Comparison of ENCODE assay signal across 29 mouse cellular contexts in genomic region chr17:47735553-47736100, GRCm38 (mm10). TPM values are rescaled to one million over a fixed set of nuclear protein-coding genes. Genes with fewer than 3 reads are reported as not detected.
DNase-seq lines count a peak whose midpoint lies in the region; TF ChIP-seq lines count a peak whose summit lies in the region.
"Had no signal": no experiment of that assay in that cellular context is flagged by ENCODE, and none has a peak within 500 bp of the region (broad histone marks: within the 10 kb centered on the region; RNA-seq: fewer than 3 reads in every experiment).

No protein-coding gene starts in this region.

- H3K4me1 ChIP-seq in ES-Bruce4 (ENCODE audit: control insufficient read depth, insufficient read depth, low read length): peaks cover 7% of the 10 kb centered on the region

- no peaks in the 10 kb centered on the region for H3K9me3 ChIP-seq in ES-Bruce4 (replicated peaks; ENCODE audit: control insufficient read depth, insufficient read depth, low read length, poor library complexity, severe bottlenecking)
- H3K9me3 ChIP-seq: forebrain, embryonic 10.5 days; forebrain, embryonic 13.5 days; heart, embryonic 10.5 days; heart, embryonic 13.5 days had no signal

- TF ChIP-seq CTCF in ES-Bruce4 (IDR thresholded peaks at IDR 0.05; ENCODE audit: low read depth, low read length): no peak

- TF ChIP-seq EP300 in ES-Bruce4 (IDR thresholded peaks at IDR 0.05; ENCODE audit: insufficient read depth, low read depth, low read length): no peak

- peak overlapping the region; percentile 69 for H3K27ac ChIP-seq in ES-Bruce4 (ENCODE audit: insufficient read depth, low read length)
- H3K27ac ChIP-seq: forebrain, embryonic 10.5 days; forebrain, embryonic 13.5 days; heart, adult 2 months; heart, embryonic 10.5 days; heart, embryonic 13.5 days; hindbrain, embryonic 14.5 days; hindbrain, postnatal 0 days had no signal

- peak; percentile 61 for DNase-seq in cerebellum, adult 9-10 months
- no peak for DNase-seq in cerebellum, adult 11 months
- DNase-seq in R1 (ENCODE audit: low read depth, low spot score): peak; percentile 68
- DNase-seq in B cell, adult 2 months: no peak
- no peak for DNase-seq in layer of hippocampus, adult 11-12 months (ENCODE audit: low spot score)
- DNase-seq: adrenal gland, adult 2 months; adrenal gland, postnatal 14 days; cerebellum, adult 2 months; cerebellum, postnatal 14 days; gastrocnemius, postnatal 10 days; gastrocnemius, postnatal 36 days; heart, adult 2 months; heart, postnatal 14 days; heart, postnatal 4 days; kidney, adult 18-20 months had no signal

- no peak for TF ChIP-seq POLR2A in ES-Bruce4 (IDR thresholded peaks at IDR 0.05; ENCODE audit: insufficient read depth, low read length)

- no peaks in the 10 kb centered on the region for H3K36me3 ChIP-seq in ES-Bruce4 (ENCODE audit: control insufficient read depth, insufficient read depth, low read length, poor library complexity, severe bottlenecking)
- H3K36me3 ChIP-seq: forebrain, embryonic 10.5 days; heart, embryonic 10.5 days; heart, embryonic 13.5 days had no signal

- no peaks in the 10 kb centered on the region for H3K27me3 ChIP-seq in ES-Bruce4 (ENCODE audit: control insufficient read depth, insufficient read depth, low read length, poor library complexity, severe bottlenecking)
- H3K27me3 ChIP-seq: heart, embryonic 13.5 days had no signal

- no peak overlapping the region; the same call in 1 of the 2 replicates for H3K9ac ChIP-seq in ES-Bruce4 (ENCODE audit: low read depth, poor library complexity, severe bottlenecking)
- H3K9ac ChIP-seq: forebrain, embryonic 13.5 days; heart, embryonic 13.5 days; hindbrain, embryonic 14.5 days had no signal

- no peak overlapping the region for H3K4me3 ChIP-seq in ES-Bruce4 (ENCODE audit: low read depth, low read length)
- H3K4me3 ChIP-seq: forebrain, embryonic 10.5 days; forebrain, embryonic 13.5 days; heart, adult 2 months; heart, embryonic 10.5 days; heart, embryonic 13.5 days had no signal

RNA-seq across cellular contexts. Expression of gene Tfeb, which starts 1.2 kb away (rescaled TPM):
- 13.5 and 13.7 TPM in 2 replicates for polyA plus RNA-seq in ES-Bruce4 (2011; ENCODE audit: insufficient read depth, insufficient read length, low read depth, missing spikeins)

RNA-seq across cellular contexts. Expression of gene Pgc, which starts 9.0 kb away (rescaled TPM):
- 4.9 and 5.0 TPM in 2 replicates for polyA plus RNA-seq in ES-Bruce4 (2011; ENCODE audit: insufficient read depth, insufficient read length, low read depth, missing spikeins)
- polyA plus RNA-seq: brain, embryonic 14.5 days; C2C12; CD4-positive, CD25-positive, alpha-beta regulatory T cell, adult 4 months; embryonic facial prominence, embryonic 14.5 days; forebrain, embryonic 10.5 days; forebrain, embryonic 13.5 days; forebrain, embryonic 16.5 days; hindbrain, embryonic 11.5 days; hindbrain, embryonic 14.5 days; inflammation-experienced regulatory T-cells, adult 6 months had no signal

RNA-seq across cellular contexts. Expression of gene Prickle4, which starts 41.1 kb away (rescaled TPM):
- 2.0 and 2.2 TPM in 2 replicates for polyA plus RNA-seq in ES-Bruce4 (2011; ENCODE audit: insufficient read depth, insufficient read length, low read depth, missing spikeins)
- polyA plus RNA-seq: CD4-positive, CD25-positive, alpha-beta regulatory T cell, adult 4 months; forebrain, embryonic 13.5 days; heart, embryonic 10.5 days; inflammation-experienced regulatory T-cells, adult 6 months had no signal

RNA-seq across cellular contexts. Expression of gene Gm21981, which starts 41.4 kb away (rescaled TPM):
- polyA plus RNA-seq in ES-Bruce4 (2011; ENCODE audit: insufficient read depth, insufficient read length, low read depth, missing spikeins): 0.24 and 1.0 TPM in 2 replicates
- polyA plus RNA-seq: CD4-positive, CD25-positive, alpha-beta regulatory T cell, adult 4 months; inflammation-experienced regulatory T-cells, adult 6 months had no signal

RNA-seq across cellular contexts. Expression of gene Frs3, which starts 46.8 kb away (rescaled TPM):
- polyA plus RNA-seq in ES-Bruce4 (2011; ENCODE audit: insufficient read depth, insufficient read length, low read depth, missing spikeins): 14.0 and 14.5 TPM in 2 replicates
- polyA plus RNA-seq: inflammation-experienced regulatory T-cells, adult 6 months had no signal

Comparison
In these comparisons a context has a peak if more than half of its experiments do, and no peak if none do; other contexts are left out.
1. DNase-seq: peak in cerebellum, adult 9-10 months (single experiment) and R1 (single experiment); none in cerebellum, adult 11 months (single experiment), B cell, adult 2 months (0 of 2) and layer of hippocampus, adult 11-12 months (single experiment).